Mouse (Mus musculus): ENCODE data around the gene Gins1.

DNA sequence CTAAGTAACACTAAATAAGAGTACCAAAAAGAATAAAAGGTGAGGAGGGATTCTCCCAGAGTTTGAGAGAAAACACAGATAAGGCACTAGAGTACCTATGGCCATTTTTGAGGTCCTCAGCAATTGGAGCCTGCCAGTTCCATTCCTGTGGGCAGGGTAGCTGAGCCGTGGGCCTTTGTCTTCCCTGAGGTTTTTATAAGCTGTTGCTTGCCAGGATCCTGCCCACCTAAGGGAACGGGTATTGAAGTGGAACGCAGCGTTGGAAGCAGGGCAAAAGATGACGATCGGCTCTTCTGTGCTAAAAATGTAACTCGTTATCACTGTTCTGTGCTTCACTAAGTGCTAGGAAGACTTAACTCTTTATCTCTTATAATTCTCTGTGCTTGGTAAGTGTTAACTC lies 18.3 kb downstream of the Gins1 start:
- TF ChIP-seq CTCF (IDR thresholded peaks at IDR 0.05; ENCODE audit: control insufficient read depth, insufficient read depth, insufficient replicate concordance, low read depth, low read length), result no peak
- no peak for TF ChIP-seq POLR2A (IDR thresholded peaks at IDR 0.05; ENCODE audit: control insufficient read depth, low read depth, low read length)

Data from testis, adult 2 months (tissue).